Mouse (Mus musculus): ENCODE measurements around the gene Mical2. TPM values are rescaled to one million over a fixed set of nuclear protein-coding genes. Genes with fewer than 3 reads are reported as not detected.

Mical2 gene
- polyA plus RNA-seq, 1 experiment from 2014 or later, result 4.4 TPM

- H3K36me3 ChIP-seq, result no peaks in the 10 kb centered on the region
- no peak overlapping the region for H3K27ac ChIP-seq
- peaks cover 15% of the 10 kb centered on the region; the same call in 1 of the 2 replicates for H3K4me1 ChIP-seq
- 46% methylated on average over 2 of the region's 2 CpGs for WGBS
- H3K4me2 ChIP-seq, result no peak overlapping the region
- no peak overlapping the region for H3K9ac ChIP-seq
- no peaks in the 10 kb centered on the region for H3K27me3 ChIP-seq
- H3K4me3 ChIP-seq, result no peak overlapping the region
- ATAC-seq (ENCODE audit: insufficient number of reproducible peaks, low FRiP score, low TSS enrichment, low read depth), result no peak
- H3K9me3 ChIP-seq, result no peaks in the 10 kb centered on the region
Observed at GRCm38 (mm10) chr7:112376611-112377010, 151.0 kb downstream of the Mical2 start.

GRCm38 (mm10) chr7:112377314-112377713 lies 151.7 kb downstream of the Mical2 start:
- no peaks in the 10 kb centered on the region for H3K36me3 ChIP-seq
- H3K4me2 ChIP-seq, result no peak overlapping the region
- no peak overlapping the region for H3K4me3 ChIP-seq
- H3K9me3 ChIP-seq, result no peaks in the 10 kb centered on the region
- whole genome bisulfite sequencing, result 43% methylated on average over 8 of the region's 8 CpGs
- no peak for ATAC-seq (ENCODE audit: insufficient number of reproducible peaks, low FRiP score, low TSS enrichment, low read depth)
- no peak overlapping the region for H3K9ac ChIP-seq
- no peak overlapping the region for H3K27ac ChIP-seq
- peaks cover 15% of the 10 kb centered on the region; the same call in 1 of the 2 replicates for H3K4me1 ChIP-seq
- no peaks in the 10 kb centered on the region for H3K27me3 ChIP-seq

GRCm38 (mm10) chr7:112378056-112378455 lies 152.4 kb downstream of the Mical2 start:
- Histone ChIP-seq H3K4me3 (no peak overlapping the region), H3K36me3 (no peaks in the 10 kb centered on the region), H3K9me3 (no peaks in the 10 kb centered on the region), H3K9ac (no peak overlapping the region), H3K27ac (no peak overlapping the region), H3K4me1 (peaks cover 15% of the 10 kb centered on the region; the same call in 1 of the 2 replicates), H3K4me2 (no peak overlapping the region), H3K27me3 (no peaks in the 10 kb centered on the region)
- WGBS, result 89% methylated on average over 5 of the region's 5 CpGs
- no peak for ATAC-seq (ENCODE audit: insufficient number of reproducible peaks, low FRiP score, low TSS enrichment, low read depth)

GRCm38 (mm10) chr7:112378476-112378875 lies 152.8 kb downstream of the Mical2 start:
- Histone ChIP-seq H3K36me3 (no peaks in the 10 kb centered on the region), H3K4me2 (no peak overlapping the region), H3K27ac (no peak overlapping the region), H3K27me3 (no peaks in the 10 kb centered on the region), H3K4me1 (peaks cover 15% of the 10 kb centered on the region; the same call in 1 of the 2 replicates), H3K9ac (no peak overlapping the region), H3K9me3 (no peaks in the 10 kb centered on the region), H3K4me3 (no peak overlapping the region)
- whole genome bisulfite sequencing, result 56% methylated on average over 5 of the region's 5 CpGs
- no peak for ATAC-seq (ENCODE audit: insufficient number of reproducible peaks, low FRiP score, low TSS enrichment, low read depth)

- Histone ChIP-seq H3K9ac (no peak overlapping the region), H3K36me3 (no peaks in the 10 kb centered on the region), H3K4me2 (no peak overlapping the region), H3K27me3 (no peaks in the 10 kb centered on the region), H3K4me3 (no peak overlapping the region), H3K27ac (no peak overlapping the region), H3K9me3 (no peaks in the 10 kb centered on the region), H3K4me1 (peaks cover 22% of the 10 kb centered on the region)
- ATAC-seq (ENCODE audit: insufficient number of reproducible peaks, low FRiP score, low TSS enrichment, low read depth), result no peak
- WGBS, result 50% methylated on average over 5 of the region's 5 CpGs
Observed at GRCm38 (mm10) chr7:112386521-112386920, 160.9 kb downstream of the Mical2 start.

- Histone ChIP-seq H3K27ac (no peak overlapping the region), H3K27me3 (no peaks in the 10 kb centered on the region), H3K4me1 (peaks cover 33% of the 10 kb centered on the region), H3K9me3 (no peaks in the 10 kb centered on the region), H3K4me3 (no peak overlapping the region), H3K4me2 (no peak overlapping the region), H3K36me3 (no peaks in the 10 kb centered on the region), H3K9ac (no peak overlapping the region)
- 82% methylated on average over 5 of the region's 5 CpGs for WGBS
- no peak for ATAC-seq (ENCODE audit: insufficient number of reproducible peaks, low FRiP score, low TSS enrichment, low read depth)
Observed at GRCm38 (mm10) chr7:112387876-112388275, 162.2 kb downstream of the Mical2 start.

GRCm38 (mm10) chr7:112388363-112388875 lies 162.8 kb downstream of the Mical2 start:
- Histone ChIP-seq H3K4me1 (peaks cover 33% of the 10 kb centered on the region), H3K36me3 (no peaks in the 10 kb centered on the region), H3K4me2 (no peak overlapping the region), H3K9ac (no peak overlapping the region), H3K9me3 (no peaks in the 10 kb centered on the region), H3K27ac (no peak overlapping the region), H3K27me3 (no peaks in the 10 kb centered on the region), H3K4me3 (no peak overlapping the region)
- 77% methylated on average over 5 of the region's 5 CpGs for WGBS
- ATAC-seq (ENCODE audit: insufficient number of reproducible peaks, low FRiP score, low TSS enrichment, low read depth), result no peak

GRCm38 (mm10) chr7:112389611-112390251 lies 164.1 kb downstream of the Mical2 start:
- peaks cover 33% of the 10 kb centered on the region for H3K4me1 ChIP-seq
- H3K27ac ChIP-seq, result 0 out of 2 replicates have a peak overlapping the region, but pooled peaks have one; percentile 5
- no peaks in the 10 kb centered on the region for H3K36me3 ChIP-seq
- no peak overlapping the region for H3K9ac ChIP-seq
- no peak overlapping the region; the same call in 1 of the 2 replicates for H3K4me2 ChIP-seq
- WGBS, result 21% methylated on average over 6 of the region's 6 CpGs
- no peaks in the 10 kb centered on the region for H3K9me3 ChIP-seq
- no peak for ATAC-seq (ENCODE audit: insufficient number of reproducible peaks, low FRiP score, low TSS enrichment, low read depth)
- no peak overlapping the region for H3K4me3 ChIP-seq
- H3K27me3 ChIP-seq, result no peaks in the 10 kb centered on the region

- H3K27ac ChIP-seq, result 0 out of 2 replicates have a peak overlapping the region, but pooled peaks have one; percentile 5
- ATAC-seq (ENCODE audit: insufficient number of reproducible peaks, low FRiP score, low TSS enrichment, low read depth), result no peak
- no peaks in the 10 kb centered on the region for H3K9me3 ChIP-seq
- no peaks in the 10 kb centered on the region for H3K36me3 ChIP-seq
- no peak overlapping the region; the same call in 1 of the 2 replicates for H3K4me2 ChIP-seq
- no peak overlapping the region for H3K4me3 ChIP-seq
- no peak overlapping the region for H3K9ac ChIP-seq
- WGBS, result 8% methylated on average over 11 of the region's 11 CpGs
- peaks cover 34% of the 10 kb centered on the region for H3K4me1 ChIP-seq
- H3K27me3 ChIP-seq, result no peaks in the 10 kb centered on the region
Observed at GRCm38 (mm10) chr7:112390252-112390936, 164.7 kb downstream of the Mical2 start.

GRCm38 (mm10) chr7:112390937-112391605 lies 165.4 kb downstream of the Mical2 start:
- no peaks in the 10 kb centered on the region for H3K36me3 ChIP-seq
- H3K27ac ChIP-seq, result no peak overlapping the region
- no peak overlapping the region for H3K9ac ChIP-seq
- ATAC-seq (ENCODE audit: insufficient number of reproducible peaks, low FRiP score, low TSS enrichment, low read depth), result no peak
- H3K4me2 ChIP-seq, result no peak overlapping the region; the same call in 1 of the 2 replicates
- H3K4me3 ChIP-seq, result no peak overlapping the region
- H3K27me3 ChIP-seq, result no peaks in the 10 kb centered on the region
- WGBS, result 18% methylated on average over 6 of the region's 6 CpGs
- peaks cover 39% of the 10 kb centered on the region for H3K4me1 ChIP-seq
- H3K9me3 ChIP-seq, result no peaks in the 10 kb centered on the region

- H3K4me3 ChIP-seq, result no peak overlapping the region
- 86% methylated on average over 3 of the region's 3 CpGs for whole genome bisulfite sequencing
- H3K36me3 ChIP-seq, result no peaks in the 10 kb centered on the region
- H3K9me3 ChIP-seq, result no peaks in the 10 kb centered on the region
- no peak for ATAC-seq (ENCODE audit: insufficient number of reproducible peaks, low FRiP score, low TSS enrichment, low read depth)
- no peak overlapping the region for H3K9ac ChIP-seq
- H3K4me2 ChIP-seq, result no peak overlapping the region
- peaks cover 6% of the 10 kb centered on the region; the same call in 1 of the 2 replicates for H3K4me1 ChIP-seq
- H3K27ac ChIP-seq, result no peak overlapping the region
- no peaks in the 10 kb centered on the region for H3K27me3 ChIP-seq
Observed at GRCm38 (mm10) chr7:112397786-112398185, 172.1 kb downstream of the Mical2 start.

All from limb, embryonic 15.5 days (tissue).